Mouse (Mus musculus) liver, adult 2 months (tissue): ENCODE results near the gene Cep250.

ENCODE experiments used
- CTCF ChIP-seq: fragments of 200-500 bp; IDR thresholded peaks from 2 replicates; pipeline ENCODE4 v1.5.1; 2011; ENCODE audit warnings: low read depth, low read length, control low read depth
- POLR2A ChIP-seq: fragments of 200-500 bp; IDR thresholded peaks from 2 replicates; pipeline ENCODE4 v1.6.1; 2011; ENCODE audit warnings: low read length, control low read depth; ENCODE audit not compliant: insufficient read depth; ENCODE audit errors: extremely low read depth

DNA sequence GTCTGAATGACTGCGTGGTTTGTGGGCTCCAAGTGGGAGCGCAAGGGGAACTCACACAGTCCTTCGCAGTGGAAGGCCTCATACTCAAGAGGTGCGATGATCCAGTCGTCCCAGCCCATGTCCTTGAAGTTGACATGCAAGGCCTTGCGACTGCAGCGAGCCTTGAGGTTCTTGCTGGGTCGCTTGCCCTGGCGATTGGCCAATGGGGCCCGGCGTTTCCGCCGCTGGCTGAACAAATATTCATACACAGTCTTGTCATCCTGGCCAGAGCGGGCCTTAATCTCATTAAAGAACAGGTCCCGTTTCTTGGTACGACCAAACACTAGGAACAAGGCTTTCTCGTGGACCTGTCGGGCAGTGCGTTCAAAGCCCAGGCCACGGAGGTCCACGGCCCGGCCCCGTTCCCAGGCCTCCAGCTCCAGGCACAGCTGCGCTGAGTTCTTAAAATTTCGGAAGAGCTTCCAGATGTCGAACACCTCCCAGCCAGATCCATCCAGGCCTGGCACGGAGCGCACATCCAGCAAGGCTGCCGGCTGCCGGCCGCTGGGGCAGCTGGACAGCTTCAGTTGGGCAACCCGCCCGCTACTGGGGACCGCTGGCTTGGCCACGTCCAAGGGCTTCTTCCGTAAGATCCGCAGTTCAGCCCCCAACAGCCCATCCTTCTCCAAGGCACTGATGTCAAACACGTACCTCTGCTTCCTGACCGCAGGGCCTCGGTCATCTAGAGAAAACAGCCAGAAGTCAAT lies 14.4 kb upstream of the Cep250 start:
- TF ChIP-seq CTCF (no peak), POLR2A (no peak)
